Mouse (Mus musculus) kidney, adult 8-10 months (tissue): ENCODE measurements around the gene Midn.

Experiments
- DNase-seq, 2 experiments: peaks; one replicate each; pipeline ENCODE4 v3.0.0; 2022

Midn gene

GRCm38 (mm10) chr10:80196778-80197581 lies 48.9 kb downstream of the Midn start:
- DNase-seq: no peak

- peak; percentile 78 to 89 for DNase-seq
These were observed 51.5 kb downstream of the Midn start for GRCm38 (mm10) chr10:80199440-80200008.

- no peak for DNase-seq
These were observed 52.4 kb downstream of the Midn start for GRCm38 (mm10) chr10:80200485-80200884.

DNA sequence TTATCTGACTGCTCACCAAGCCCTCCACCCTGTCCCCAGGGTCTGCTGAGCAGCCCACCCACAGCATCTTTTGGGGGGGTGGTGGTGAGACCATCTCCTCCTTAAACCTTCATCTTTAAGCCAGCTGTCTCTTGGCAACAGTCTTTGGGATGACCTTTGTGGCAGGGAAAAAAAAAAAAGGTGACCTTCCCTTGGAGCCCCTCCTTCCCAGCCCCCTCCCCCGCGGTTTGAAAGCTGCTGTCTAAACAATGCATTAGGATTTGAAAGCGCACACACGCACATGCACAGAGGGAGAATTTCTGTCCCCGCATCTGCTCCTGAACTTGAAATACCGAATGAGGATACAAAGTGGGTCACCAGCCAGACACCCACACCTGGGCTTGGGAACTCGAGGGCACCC lies 56.0 kb downstream of the Midn start:
- no peak for DNase-seq

DNA sequence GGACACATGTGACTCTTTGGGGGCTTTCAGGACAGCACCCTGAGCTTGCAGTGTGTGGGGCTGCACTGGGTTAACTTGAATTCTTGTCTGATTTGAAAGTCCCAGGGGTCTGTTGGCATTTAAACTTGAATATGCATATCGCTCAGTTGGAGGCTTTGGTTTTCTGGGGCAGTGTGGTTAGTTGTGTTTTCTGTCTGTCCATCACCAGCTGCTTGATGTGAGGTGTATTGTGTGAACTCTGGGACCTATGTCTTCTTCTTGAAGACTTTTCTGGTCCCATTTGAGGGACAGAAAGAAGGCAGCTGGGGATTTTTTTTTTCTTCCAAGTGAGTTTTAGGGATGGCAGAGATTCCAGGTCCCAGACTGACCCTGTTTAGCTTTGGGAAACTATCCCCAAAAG lies 59.1 kb downstream of the Midn start:
- DNase-seq: no peak

DNA sequence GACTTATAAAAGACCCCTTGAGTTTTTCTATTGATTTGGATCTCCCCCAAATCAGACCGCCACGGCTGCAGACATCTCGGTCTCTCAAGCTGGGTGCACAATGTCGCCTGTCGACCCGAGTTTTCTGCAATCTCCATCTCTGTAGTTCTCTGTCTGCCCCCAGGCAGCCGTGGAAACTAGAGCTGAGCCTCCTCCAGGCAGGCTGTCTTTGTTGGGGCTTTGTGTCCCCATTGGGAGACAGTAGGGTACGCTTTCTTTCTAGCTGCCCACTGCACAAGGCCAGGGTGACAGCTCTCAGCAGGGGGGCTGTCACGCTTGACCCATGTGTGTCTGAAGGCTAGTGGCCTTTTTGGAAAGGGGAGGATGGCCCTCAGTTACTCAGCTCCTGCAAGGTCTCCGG lies 59.6 kb downstream of the Midn start:
- no peak for DNase-seq
